Mouse (Mus musculus) heart, adult 2 months (tissue): ENCODE data around the gene Gch1.

ENCODE experiments used
- CTCF ChIP-seq: fragments of 200-600 bp; IDR thresholded peaks from 2 replicates; pipeline ENCODE4 v1.8.1; 2022; ENCODE audit warnings: antibody characterized with exemption, mild to moderate bottlenecking, moderate library complexity
- EP300 ChIP-seq: fragments of 200-500 bp; IDR thresholded peaks from 2 replicates; pipeline ENCODE4 v1.6.1; 2011; ENCODE audit warnings: low read depth, low read length, control low read depth; ENCODE audit not compliant: insufficient read depth
- POLR2A ChIP-seq: fragments of 200-500 bp; IDR thresholded peaks from 2 replicates; pipeline ENCODE4 v1.6.1; 2011; ENCODE audit warnings: mild to moderate bottlenecking, low read depth, low read length, control low read depth; ENCODE audit not compliant: insufficient read depth

- TF ChIP-seq CTCF (no peak), EP300 (no peak), POLR2A (no peak)
These were observed 31.2 kb upstream of the Gch1 start for GRCm38 (mm10) chr14:47220231-47221025.
